Mouse (Mus musculus) kidney, embryonic 16.5 days (tissue): ENCODE data around the gene Lrmda. TPM values are rescaled to one million over a fixed set of nuclear protein-coding genes. Genes with fewer than 3 reads are reported as not detected.
A peak's percentile ranks its signal among the peaks of the same experiment; 100 is the strongest.

Experiments used
- ATAC-seq: fragments of 200-750 bp; cut with Nextera tagmentation; 2 replicates; pipeline ENCODE4 v1.8.0; 2017; ENCODE audit warnings: moderate TSS enrichment; ENCODE audit not compliant: low FRiP score, low TSS enrichment
- H3K27ac ChIP-seq: fragments of 300-500 bp; sonication (generic); 2 replicates; pipeline ENCODE4 v1.5.1; 2014; ENCODE audit warnings: low read length
- H3K27me3 ChIP-seq: fragments of 300-500 bp; sonication (generic); 2 replicates; pipeline ENCODE4 v1.6.1; 2014; ENCODE audit warnings: low read length, control low read depth, mixed read lengths; ENCODE audit not compliant: insufficient read depth
- H3K36me3 ChIP-seq: fragments of 300-500 bp; sonication (generic); 2 replicates; pipeline ENCODE4 v1.6.1; 2014; ENCODE audit warnings: low read length, control low read depth, mixed read lengths; ENCODE audit not compliant: insufficient read depth
- H3K4me1 ChIP-seq: fragments of 300-500 bp; sonication (generic); 2 replicates; pipeline ENCODE4 v1.6.1; 2014; ENCODE audit warnings: low read length, control low read depth, mixed read lengths; ENCODE audit not compliant: insufficient read depth
- H3K4me2 ChIP-seq: fragments of 300-500 bp; sonication (generic); replicated peaks from 2 replicates; pipeline ENCODE4 v1.6.1; 2014; ENCODE audit warnings: low read depth, low read length
- H3K4me3 ChIP-seq: fragments of 300-500 bp; sonication (generic); 2 replicates; pipeline ENCODE4 v1.5.1; 2014; ENCODE audit warnings: mild to moderate bottlenecking, low read length
- H3K9ac ChIP-seq: fragments of 300-500 bp; sonication (generic); replicated peaks from 2 replicates; pipeline ENCODE4 v1.6.1; 2014; ENCODE audit warnings: low read length
- H3K9me3 ChIP-seq: fragments of 300-500 bp; sonication (generic); 2 replicates; pipeline ENCODE4 v1.6.1; 2016; ENCODE audit warnings: low read length, control low read depth
- WGBS: fragments of 180-500 bp; shearing (Covaris S2); extraction: QIAGEN DNeasy Blood & Tissue Kit; methylation state at CpG from one replicate; pipeline ENCODE4 v1.1.7; 2014; 5-methylcytosine and 5-hydroxymethylcytosine counted together
- polyA plus RNA-seq: library from polyadenylated mRNA; unstranded; fragments of >200 nt; fragmentation: Nextera tagmentation; extraction: Ambion mirVana; gene quantifications from 2 replicates; pipeline ENCODE4 v1.2.1, GENCODE M21; 2015

Lrmda gene
- polyA plus RNA-seq, 1 experiment from 2014 or later = 0.76 TPM

- no peak for ATAC-seq
- H3K36me3 ChIP-seq = no peaks in the 10 kb centered on the region
- H3K4me1 ChIP-seq = peaks cover 11% of the 10 kb centered on the region
- no peaks in the 10 kb centered on the region for H3K27me3 ChIP-seq
- H3K9me3 ChIP-seq = no peaks in the 10 kb centered on the region
- H3K27ac ChIP-seq = no peak overlapping the region
- no peak overlapping the region for H3K4me2 ChIP-seq
- H3K4me3 ChIP-seq = no peak overlapping the region
- H3K9ac ChIP-seq = no peak overlapping the region
- WGBS = 55% methylated on average over 1 of the region's 1 CpGs
Measured at GRCm38 (mm10) chr14:23045322-23045721, 1025.8 kb downstream of the Lrmda start.

GRCm38 (mm10) chr14:23046330-23046729 lies 1026.8 kb downstream of the Lrmda start:
- no peaks in the 10 kb centered on the region for H3K27me3 ChIP-seq
- no peak overlapping the region for H3K4me2 ChIP-seq
- WGBS = 15% methylated on average over 4 of the region's 4 CpGs
- H3K36me3 ChIP-seq = no peaks in the 10 kb centered on the region
- H3K4me3 ChIP-seq = no peak overlapping the region
- peaks cover 7% of the 10 kb centered on the region for H3K4me1 ChIP-seq
- no peak overlapping the region for H3K27ac ChIP-seq
- ATAC-seq = peak; percentile 57
- no peak overlapping the region for H3K9ac ChIP-seq
- H3K9me3 ChIP-seq = no peaks in the 10 kb centered on the region

- H3K36me3 ChIP-seq = no peaks in the 10 kb centered on the region
- H3K4me3 ChIP-seq = no peak overlapping the region
- H3K9ac ChIP-seq = no peak overlapping the region
- no peak overlapping the region for H3K4me2 ChIP-seq
- no peaks in the 10 kb centered on the region for H3K4me1 ChIP-seq
- no peak for ATAC-seq
- WGBS = 50% methylated on average over 7 of the region's 7 CpGs
- H3K27me3 ChIP-seq = no peaks in the 10 kb centered on the region
- no peak overlapping the region for H3K27ac ChIP-seq
- no peaks in the 10 kb centered on the region for H3K9me3 ChIP-seq
Measured at GRCm38 (mm10) chr14:23051441-23051840, 1031.9 kb downstream of the Lrmda start.

- Histone ChIP-seq H3K27me3 (no peaks in the 10 kb centered on the region), H3K27ac (no peak overlapping the region), H3K36me3 (no peaks in the 10 kb centered on the region), H3K9me3 (no peaks in the 10 kb centered on the region), H3K4me2 (no peak overlapping the region), H3K4me3 (no peak overlapping the region), H3K4me1 (peaks cover 3% of the 10 kb centered on the region; the same call in 1 of the 2 replicates), H3K9ac (no peak overlapping the region)
- WGBS = 81% methylated on average over 11 of the region's 11 CpGs
- no peak for ATAC-seq
Measured at GRCm38 (mm10) chr14:23052833-23053592, 1033.5 kb downstream of the Lrmda start.

- no peaks in the 10 kb centered on the region for H3K27me3 ChIP-seq
- no peaks in the 10 kb centered on the region for H3K9me3 ChIP-seq
- ATAC-seq = no peak
Measured at GRCm38 (mm10) chr14:23057228-23057976, 1037.9 kb downstream of the Lrmda start.

GRCm38 (mm10) chr14:23057987-23058386 lies 1038.5 kb downstream of the Lrmda start:
- WGBS = 73% methylated on average over 2 of the region's 2 CpGs
- H3K4me2 ChIP-seq = no peak overlapping the region
- no peak overlapping the region for H3K4me3 ChIP-seq
- no peak overlapping the region for H3K9ac ChIP-seq
- ATAC-seq = no peak
- peaks cover 6% of the 10 kb centered on the region; the same call in 1 of the 2 replicates for H3K4me1 ChIP-seq
- H3K27ac ChIP-seq = no peak overlapping the region
- no peaks in the 10 kb centered on the region for H3K27me3 ChIP-seq
- no peaks in the 10 kb centered on the region for H3K36me3 ChIP-seq
- no peaks in the 10 kb centered on the region for H3K9me3 ChIP-seq

More at GRCm38 (mm10) chr14:23057228-23057976, 1037.9 kb downstream of the Lrmda start:
- Histone ChIP-seq H3K36me3 (no peaks in the 10 kb centered on the region), H3K4me2 (no peak overlapping the region), H3K27ac (no peak overlapping the region), H3K4me3 (no peak overlapping the region), H3K4me1 (peaks cover 6% of the 10 kb centered on the region; the same call in 1 of the 2 replicates), H3K9ac (no peak overlapping the region)
- WGBS = 71% methylated on average over 6 of the region's 6 CpGs

GRCm38 (mm10) chr14:23078719-23079118 lies 1059.2 kb downstream of the Lrmda start:
- Histone ChIP-seq H3K36me3 (no peaks in the 10 kb centered on the region), H3K4me2 (no peak overlapping the region), H3K9me3 (no peaks in the 10 kb centered on the region), H3K4me1 (no peaks in the 10 kb centered on the region), H3K9ac (no peak overlapping the region), H3K27me3 (no peaks in the 10 kb centered on the region), H3K4me3 (no peak overlapping the region), H3K27ac (no peak overlapping the region)
- WGBS = 75% methylated on average over 1 of the region's 1 CpGs
- ATAC-seq = no peak

GRCm38 (mm10) chr14:23084241-23084773 lies 1064.8 kb downstream of the Lrmda start:
- H3K4me3 ChIP-seq = no peak overlapping the region
- H3K27me3 ChIP-seq = no peaks in the 10 kb centered on the region
- 39% methylated on average over 1 of the region's 1 CpGs for WGBS
- H3K4me1 ChIP-seq = no peaks in the 10 kb centered on the region
- no peaks in the 10 kb centered on the region for H3K9me3 ChIP-seq
- H3K9ac ChIP-seq = no peak overlapping the region
- H3K4me2 ChIP-seq = no peak overlapping the region
- H3K36me3 ChIP-seq = no peaks in the 10 kb centered on the region
- ATAC-seq = no peak
- 0 out of 2 replicates have a peak overlapping the region, but pooled peaks have one; percentile 37 for H3K27ac ChIP-seq

GRCm38 (mm10) chr14:23084797-23085196 lies 1065.3 kb downstream of the Lrmda start:
- H3K4me2 ChIP-seq = no peak overlapping the region
- no peaks in the 10 kb centered on the region for H3K9me3 ChIP-seq
- H3K4me1 ChIP-seq = no peaks in the 10 kb centered on the region
- no peak overlapping the region for H3K4me3 ChIP-seq
- H3K27me3 ChIP-seq = no peaks in the 10 kb centered on the region
- H3K27ac ChIP-seq = no peak overlapping the region
- H3K36me3 ChIP-seq = no peaks in the 10 kb centered on the region
- no peak for ATAC-seq
- 58% methylated on average over 1 of the region's 1 CpGs for WGBS
- no peak overlapping the region for H3K9ac ChIP-seq
